Mouse (Mus musculus) liver, adult 2 months (tissue): ENCODE results near the gene Hist2h2be.
"Not testable (repeated sequence)": the region's sequence is repeated elsewhere in the genome, so short reads cannot be mapped to it uniquely, and the experiment has no call there.

Experiments used
- CTCF ChIP-seq: fragments of 200-500 bp; IDR thresholded peaks from 2 replicates; pipeline ENCODE4 v1.5.1; 2011; ENCODE audit warnings: low read depth, low read length, control low read depth
- POLR2A ChIP-seq: fragments of 200-500 bp; IDR thresholded peaks from 2 replicates; pipeline ENCODE4 v1.6.1; 2011; ENCODE audit warnings: low read length, control low read depth; ENCODE audit not compliant: insufficient read depth; ENCODE audit errors: extremely low read depth

GRCm38 (mm10) chr3:96246427-96246856 is 25.5 kb downstream of the Hist2h2be start, which contains the start of gene Hist2h3c1:
- TF ChIP-seq CTCF, POLR2A: not testable (repeated sequence)
